Mouse (Mus musculus) ES-Bruce4 (cell line): Measurements from ENCODE around the gene Kcnn3.

Experiments
- CTCF ChIP-seq: IDR thresholded peaks from one replicate; pipeline ENCODE4 v1.8.1; 2011; ENCODE audit warnings: low read depth, low read length
- EP300 ChIP-seq: IDR thresholded peaks from 2 replicates; pipeline ENCODE4 v1.6.1; 2011; ENCODE audit warnings: low read depth, low read length; ENCODE audit not compliant: insufficient read depth
- POLR2A ChIP-seq: IDR thresholded peaks from one replicate; pipeline ENCODE4 v1.8.1; 2011; ENCODE audit warnings: low read length; ENCODE audit not compliant: insufficient read depth

GRCm38 (mm10) chr3:89510979-89511378 lies 9.0 kb upstream of the Kcnn3 start:
- TF ChIP-seq EP300 (no peak), POLR2A (no peak), CTCF (peak; percentile 61)
